Mouse (Mus musculus) CH12.LX (cell line): ENCODE data around the gene Defb26. TPM values are rescaled to one million over a fixed set of nuclear protein-coding genes. Genes with fewer than 3 reads are reported as not detected.

Experiments
- DNase-seq: peaks from one replicate; pipeline ENCODE4 v3.0.0-alpha.2; 2013; ENCODE audit errors: extremely low read depth
- H3K27ac ChIP-seq: 2 replicates; pipeline ENCODE4 v1.5.1; 2012; ENCODE audit warnings: low read depth, mild to moderate bottlenecking, control low read depth, moderate library complexity; ENCODE audit not compliant: insufficient read depth
- H3K27me3 ChIP-seq: replicated peaks from 2 replicates; pipeline ENCODE3; 2012; ENCODE audit warnings: inconsistent platforms
- H3K36me3 ChIP-seq, 2 experiments: replicated peaks in 1 of 2; 2 replicates each; pipeline versions ENCODE3 to v1.6.1; 2012; ENCODE audit warnings: inconsistent platforms in 1 of 2, low read length in 1 of 2, mild to moderate bottlenecking in 1 of 2, mixed read lengths in 1 of 2, moderate library complexity in 1 of 2; ENCODE audit not compliant: control insufficient read depth in 1 of 2, insufficient read depth in 1 of 2
- H3K4me1 ChIP-seq, 2 experiments: 2 replicates each; pipeline ENCODE4 v1.6.1; 2012; ENCODE audit warnings: inconsistent platforms in 1 of 2, moderate library complexity in 1 of 2; ENCODE audit not compliant: insufficient read depth in 2 of 2, control insufficient read depth in 1 of 2
- H3K4me2 ChIP-seq: 2 replicates; pipeline ENCODE4 v1.6.1; 2012; ENCODE audit warnings: low read depth, mild to moderate bottlenecking, control low read depth; ENCODE audit not compliant: poor library complexity, insufficient read depth, severe bottlenecking
- H3K4me3 ChIP-seq, 3 experiments: fragments of 150-350 bp in 1 of 3; sonication (generic) in 1 of 3; replicated peaks in 1 of 3; 2 replicates each; pipeline versions ENCODE3 to v1.5.1; 2011 to 2012; ENCODE audit warnings: low read depth in 2 of 3, low read length in 2 of 3, mild to moderate bottlenecking in 2 of 3, moderate library complexity in 2 of 3, control low read depth in 1 of 3, improper control_type of control experiment in 1 of 3, inconsistent platforms in 1 of 3, mixed read lengths in 1 of 3; ENCODE audit not compliant: poor library complexity in 1 of 3
- H3K79me2 ChIP-seq: replicated peaks from 2 replicates; pipeline ENCODE4 v1.6.1; 2012; ENCODE audit warnings: mild to moderate bottlenecking, moderate library complexity; ENCODE audit not compliant: control insufficient read depth, poor library complexity, insufficient read depth, severe bottlenecking; ENCODE audit errors: extremely low read depth
- H3K9ac ChIP-seq: 2 replicates; pipeline ENCODE4 v1.6.1; 2012; ENCODE audit warnings: low read depth, mild to moderate bottlenecking, control low read depth, moderate library complexity; ENCODE audit not compliant: insufficient read depth
- H3K9me3 ChIP-seq: replicated peaks from 2 replicates; pipeline ENCODE3; 2012; ENCODE audit warnings: low read length, inconsistent platforms, mixed read lengths
- BHLHE40 ChIP-seq: IDR thresholded peaks from 2 replicates; pipeline ENCODE4 v1.6.1; 2011; ENCODE audit warnings: mild to moderate bottlenecking, low read depth, low read length, improper control_type of control experiment
- CHD1 ChIP-seq: IDR thresholded peaks from 2 replicates; pipeline ENCODE4 v1.6.1; 2012; ENCODE audit warnings: low read depth, low read length, improper control_type of control experiment, inconsistent platforms
- CHD2 ChIP-seq: IDR thresholded peaks from 2 replicates; pipeline ENCODE4 v1.6.1; 2011; ENCODE audit warnings: low read length, improper control_type of control experiment
- CTCF ChIP-seq, 2 experiments: IDR thresholded peaks in 1 of 2; conservative IDR thresholded peaks in 1 of 2; 2 replicates each; pipeline ENCODE4 v1.5.1; 2011 to 2012; ENCODE audit warnings: low read depth in 2 of 2, low read length in 2 of 2, improper control_type of control experiment in 1 of 2, inconsistent platforms in 1 of 2, mild to moderate bottlenecking in 1 of 2, moderate library complexity in 1 of 2
- E2F4 ChIP-seq: IDR thresholded peaks from 2 replicates; pipeline ENCODE4 v1.6.1; 2011; ENCODE audit warnings: low read depth, low read length, improper control_type of control experiment; ENCODE audit not compliant: insufficient replicate concordance
- ELF1 ChIP-seq: IDR thresholded peaks from 2 replicates; pipeline ENCODE4 v1.6.1; 2014; ENCODE audit warnings: low read depth, mild to moderate bottlenecking, inconsistent platforms, low read length, improper control_type of control experiment
- EP300 ChIP-seq: IDR thresholded peaks from 2 replicates; pipeline ENCODE4 v1.6.1; 2011; ENCODE audit warnings: low read length, improper control_type of control experiment
- ETS1 ChIP-seq: conservative IDR thresholded peaks from 2 replicates; pipeline ENCODE4 v1.6.1; 2012; ENCODE audit warnings: low read depth, mild to moderate bottlenecking, inconsistent platforms, low read length, improper control_type of control experiment, moderate library complexity
- GABPA ChIP-seq: IDR thresholded peaks from 2 replicates; pipeline ENCODE4 v1.6.1; 2012; ENCODE audit warnings: low read depth, low read length, improper control_type of control experiment, inconsistent platforms; ENCODE audit not compliant: insufficient replicate concordance
- HCFC1 ChIP-seq: IDR thresholded peaks from 2 replicates; pipeline ENCODE4 v1.6.1; 2012; ENCODE audit warnings: low read depth, mild to moderate bottlenecking, inconsistent platforms, low read length, improper control_type of control experiment
- IRF4 ChIP-seq: IDR thresholded peaks from 2 replicates; pipeline ENCODE4 v1.6.1; 2014; ENCODE audit warnings: low read depth, mild to moderate bottlenecking, inconsistent platforms, low read length, improper control_type of control experiment
- JUN ChIP-seq: IDR thresholded peaks from 2 replicates; pipeline ENCODE4 v1.6.1; 2011; ENCODE audit warnings: low read depth, mild to moderate bottlenecking, low read length, improper control_type of control experiment, moderate library complexity; ENCODE audit not compliant: insufficient read depth
- JUND ChIP-seq: conservative IDR thresholded peaks from 2 replicates; pipeline ENCODE4 v1.6.1; 2011; ENCODE audit warnings: low read depth, low read length, improper control_type of control experiment
- KAT2A ChIP-seq: IDR thresholded peaks from 2 replicates; pipeline ENCODE4 v1.6.1; 2012; ENCODE audit warnings: low read length, improper control_type of control experiment, inconsistent platforms; ENCODE audit not compliant: insufficient replicate concordance
- MAFK ChIP-seq: IDR thresholded peaks from 2 replicates; pipeline ENCODE4 v1.6.1; 2011; ENCODE audit warnings: low read length, improper control_type of control experiment; ENCODE audit not compliant: insufficient replicate concordance
- MAX ChIP-seq: IDR thresholded peaks from 2 replicates; pipeline ENCODE4 v1.6.1; 2011; ENCODE audit warnings: low read length, improper control_type of control experiment
- MAZ ChIP-seq: IDR thresholded peaks from 2 replicates; pipeline ENCODE4 v1.6.1; 2012; ENCODE audit warnings: low read depth, mild to moderate bottlenecking, inconsistent platforms, low read length, improper control_type of control experiment, moderate library complexity
- MEF2A ChIP-seq: IDR thresholded peaks from 2 replicates; pipeline ENCODE4 v1.6.1; 2014; ENCODE audit warnings: low read depth, mild to moderate bottlenecking, inconsistent platforms, low read length, improper control_type of control experiment, borderline replicate concordance
- MXI1 ChIP-seq: IDR thresholded peaks from 2 replicates; pipeline ENCODE4 v1.6.1; 2011; ENCODE audit warnings: mild to moderate bottlenecking, low read depth, low read length, improper control_type of control experiment
- MYC ChIP-seq: IDR thresholded peaks from 2 replicates; pipeline ENCODE4 v1.6.1; 2011; ENCODE audit warnings: low read depth, mild to moderate bottlenecking, improper control_type of control experiment, low read length
- NELFE ChIP-seq: IDR thresholded peaks from 2 replicates; pipeline ENCODE4 v1.6.1; 2011; ENCODE audit warnings: low read depth, low read length, improper control_type of control experiment
- NRF1 ChIP-seq: IDR thresholded peaks from 2 replicates; pipeline ENCODE4 v1.6.1; 2014; ENCODE audit warnings: low read depth, mild to moderate bottlenecking, inconsistent platforms, low read length, improper control_type of control experiment, moderate library complexity
- PAX5 ChIP-seq: IDR thresholded peaks from 2 replicates; pipeline ENCODE4 v1.6.1; 2012; ENCODE audit warnings: low read length, inconsistent platforms, mixed read lengths
- POLR2A ChIP-seq: IDR thresholded peaks from 2 replicates; pipeline ENCODE4 v1.6.1; 2011; ENCODE audit warnings: low read depth, mild to moderate bottlenecking, improper control_type of control experiment, low read length
- POLR2AphosphoS2 ChIP-seq: IDR thresholded peaks from 2 replicates; pipeline ENCODE4 v1.6.1; 2011; ENCODE audit warnings: low read depth, low read length, improper control_type of control experiment
- RAD21 ChIP-seq: IDR thresholded peaks from 2 replicates; pipeline ENCODE4 v1.6.1; 2011; ENCODE audit warnings: low read depth, mild to moderate bottlenecking, low read length, improper control_type of control experiment, moderate library complexity
- RCOR1 ChIP-seq: conservative IDR thresholded peaks from 2 replicates; pipeline ENCODE4 v1.6.1; 2012; ENCODE audit warnings: low read depth, mild to moderate bottlenecking, inconsistent platforms, low read length, improper control_type of control experiment
- SIN3A ChIP-seq: IDR thresholded peaks from 2 replicates; pipeline ENCODE4 v1.6.1; 2012; ENCODE audit warnings: low read length, improper control_type of control experiment, inconsistent platforms
- SMC3 ChIP-seq: IDR thresholded peaks from 2 replicates; pipeline ENCODE4 v1.6.1; 2011; ENCODE audit warnings: low read depth, low read length, improper control_type of control experiment
- TBP ChIP-seq: conservative IDR thresholded peaks from 2 replicates; pipeline ENCODE4 v1.6.1; 2011; ENCODE audit warnings: low read depth, low read length, improper control_type of control experiment
- TCF12 ChIP-seq: IDR thresholded peaks from 2 replicates; pipeline ENCODE4 v1.6.1; 2014; ENCODE audit warnings: low read depth, mild to moderate bottlenecking, inconsistent platforms, low read length, improper control_type of control experiment
- UBTF ChIP-seq: IDR thresholded peaks from 2 replicates; pipeline ENCODE4 v1.6.1; 2012; ENCODE audit warnings: low read depth, mild to moderate bottlenecking, inconsistent platforms, low read length, improper control_type of control experiment, moderate library complexity
- USF1 ChIP-seq: IDR thresholded peaks from 2 replicates; pipeline ENCODE4 v1.6.1; 2014; ENCODE audit warnings: low read depth, mild to moderate bottlenecking, inconsistent platforms, low read length, improper control_type of control experiment
- USF2 ChIP-seq: conservative IDR thresholded peaks from 2 replicates; pipeline ENCODE4 v1.6.1; 2011; ENCODE audit warnings: low read depth, low read length, improper control_type of control experiment
- ZC3H11A ChIP-seq: IDR thresholded peaks from 2 replicates; pipeline ENCODE4 v1.6.1; 2012; ENCODE audit warnings: low read depth, mild to moderate bottlenecking, inconsistent platforms, low read length, improper control_type of control experiment
- ZKSCAN1 ChIP-seq: IDR thresholded peaks from 2 replicates; pipeline ENCODE4 v1.6.1; 2012; ENCODE audit warnings: low read depth, inconsistent platforms, low read length, improper control_type of control experiment, borderline replicate concordance
- ZMIZ1 ChIP-seq: IDR thresholded peaks from 2 replicates; pipeline ENCODE4 v1.6.1; 2012; ENCODE audit warnings: low read depth, mild to moderate bottlenecking, inconsistent platforms, low read length, improper control_type of control experiment
- ZNF384 ChIP-seq: IDR thresholded peaks from 2 replicates; pipeline ENCODE4 v1.6.1; 2012; ENCODE audit warnings: low read depth, low read length, improper control_type of control experiment, inconsistent platforms
- dilution Hi-C: fragments of 300-500 bp; cut with MboI; formaldehyde crosslinking; loops from 2 replicates; pipeline ENCODE4 v1.14.3; 2020; ENCODE audit warnings: low sequenced_read_pairs; ENCODE audit not compliant: extremely low pct_unique_long_range_greater_than_20kb, extremely low pct_ligation_motif_present
- in situ Hi-C: fragments of 300-500 bp; cut with MboI; formaldehyde crosslinking; loops from 3 replicates; pipeline ENCODE4 v1.14.3; 2019; ENCODE audit warnings: low sequenced_read_pairs, low pct_ligation_motif_present, low pct_unique_long_range_greater_than_20kb, mixed read lengths
- polyA plus RNA-seq: library from polyadenylated mRNA; unstranded; fragments of >175 nt; gene quantifications from 2 replicates; pipeline ENCODE4 v1.2.1, GENCODE M21; 2012; ENCODE audit warnings: low read depth; ENCODE audit not compliant: insufficient read length
- total RNA-seq, 2 experiments: library from RNA; depleted of rRNA; stranded (reverse); fragments of 300-350 nt in 1 of 2; fragments of >200 nt in 1 of 2; gene quantifications; 2 replicates each; pipeline ENCODE4 v1.2.3; 2012 to 2014

Gene Defb26
- total and polyA plus RNA-seq, 3 experiments, result not detected

- no peak overlapping the region for H3K4me3 ChIP-seq
- no peak overlapping the region for H3K27ac ChIP-seq
- H3K4me2 ChIP-seq, result peak overlapping the region; percentile 42; the same call in 1 of the 2 replicates
- peak; percentile 39 for DNase-seq
- in situ Hi-C loops, result no loop called here
- H3K36me3 ChIP-seq, result no peaks in the 10 kb centered on the region
- dilution Hi-C loops, result no loop called here
- H3K9me3 ChIP-seq, result no peaks in the 10 kb centered on the region
- peak overlapping the region; percentile 20; the same call in 1 of the 2 replicates for H3K9ac ChIP-seq
- no peaks in the 10 kb centered on the region for H3K79me2 ChIP-seq
- H3K27me3 ChIP-seq, result peaks cover 8% of the 10 kb centered on the region
- peaks cover 0 to 19% of the 10 kb centered on the region in 2 experiments; a peak in 2 of 4 replicates for H3K4me1 ChIP-seq
- TF ChIP-seq MAZ, result 0 out of 2 replicates have a peak, but pooled peaks have one; percentile 61
- peak; percentile 66 for TF ChIP-seq SMC3
- TF ChIP-seq ZKSCAN1, result no peak
- TF ChIP-seq ETS1, result no peak
- TF ChIP-seq E2F4, result no peak
- peak; percentile 25; the same call in 1 of the 2 replicates for TF ChIP-seq HCFC1
- TF ChIP-seq CTCF (conservative IDR thresholded peaks at IDR 0.05 in 1 of 2, IDR thresholded peaks at IDR 0.05 in 1 of 2; ENCODE audit: low read depth in 2 of 2, low read length in 2 of 2), result peak; percentile 67 to 83
- no peak for TF ChIP-seq KAT2A
- 0 out of 2 replicates have a peak, but pooled peaks have one; percentile 9 for TF ChIP-seq MEF2A
- no peak for TF ChIP-seq MAFK
- TF ChIP-seq NRF1, result no peak
- TF ChIP-seq RCOR1, result no peak
- peak; percentile 84 for TF ChIP-seq ELF1
- TF ChIP-seq ZNF384, result no peak
- no peak for TF ChIP-seq IRF4
- no peak for TF ChIP-seq BHLHE40
- no peak for TF ChIP-seq ZC3H11A
- no peak for TF ChIP-seq POLR2A
- no peak for TF ChIP-seq MYC
- no peak for TF ChIP-seq JUN
- peak; percentile 31; the same call in 1 of the 2 replicates for TF ChIP-seq TCF12
- peak; percentile 42; the same call in 1 of the 2 replicates for TF ChIP-seq ZMIZ1
- peak; percentile 68 for TF ChIP-seq RAD21
- peak; percentile 44; the same call in 1 of the 2 replicates for TF ChIP-seq SIN3A
- TF ChIP-seq GABPA, result no peak
- peak; percentile 50; the same call in 1 of the 2 replicates for TF ChIP-seq NELFE
- TF ChIP-seq USF1, result no peak
- TF ChIP-seq CHD1, result no peak
- TF ChIP-seq EP300, result no peak
- TF ChIP-seq POLR2AphosphoS2, result no peak
- no peak for TF ChIP-seq MAX
- TF ChIP-seq CHD2, result no peak
- no peak for TF ChIP-seq UBTF
- TF ChIP-seq PAX5, result no peak
- TF ChIP-seq MXI1, result no peak
- TF ChIP-seq JUND, result no peak
- no peak for TF ChIP-seq USF2
- no peak for TF ChIP-seq TBP
These were observed 42.4 kb upstream of the Defb26 start for GRCm38 (mm10) chr2:152553774-152554423.
